Mouse (Mus musculus): ENCODE results near the gene Ddx20.

Ddx20 gene

DNA sequence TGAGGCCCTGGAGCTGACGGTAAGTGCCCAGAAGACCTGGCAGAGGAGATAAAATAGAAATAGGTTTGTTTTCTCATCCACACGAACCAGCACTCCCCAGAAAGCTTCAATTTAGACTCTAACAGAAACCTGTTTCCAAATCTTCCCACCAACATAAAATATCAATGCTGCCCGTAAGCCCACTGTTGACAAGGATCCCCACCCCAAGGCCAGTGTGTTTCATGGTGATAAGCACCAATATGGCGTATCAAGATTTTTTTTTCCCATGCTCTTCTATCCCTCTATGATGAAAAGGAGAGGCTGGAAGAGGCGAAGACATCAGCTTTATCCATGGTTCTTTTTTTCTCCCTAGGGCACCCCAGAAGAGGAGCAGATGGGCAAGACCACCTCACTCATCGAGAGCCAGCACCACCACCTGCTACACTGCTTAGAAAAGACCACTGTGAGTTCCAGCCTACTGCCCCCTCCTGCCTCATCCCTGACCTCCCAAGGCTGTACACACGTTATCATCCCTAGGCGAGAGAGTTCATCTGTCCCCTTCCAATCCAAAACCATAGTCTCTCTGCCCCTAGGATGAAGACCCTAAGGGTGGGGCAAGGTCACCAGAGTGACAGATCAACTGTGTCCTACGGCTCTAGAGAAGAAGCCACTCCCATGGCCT is 22.1 kb downstream of the Ddx20 start:
- no peak for DNase-seq

DNA sequence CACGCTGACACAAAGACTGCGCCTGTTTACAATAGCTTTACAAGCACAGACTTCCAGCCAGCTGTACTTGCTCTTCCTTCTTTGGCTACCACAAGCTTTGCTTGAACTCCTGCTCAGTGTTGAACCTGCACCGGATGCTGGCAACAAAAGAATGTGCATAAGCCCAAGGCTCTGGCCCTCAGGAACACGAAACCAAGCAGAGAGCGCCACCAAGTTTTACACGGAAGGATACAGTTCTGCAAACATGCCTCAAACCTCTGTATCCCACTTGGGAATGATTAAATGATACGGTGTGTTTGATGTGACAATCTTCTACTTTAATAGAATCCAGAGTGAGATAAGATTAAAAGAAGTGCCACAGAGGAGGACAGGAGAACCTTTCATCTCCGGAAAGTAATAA is 24.3 kb downstream of the Ddx20 start:
- peak; percentile 48 for DNase-seq

DNA sequence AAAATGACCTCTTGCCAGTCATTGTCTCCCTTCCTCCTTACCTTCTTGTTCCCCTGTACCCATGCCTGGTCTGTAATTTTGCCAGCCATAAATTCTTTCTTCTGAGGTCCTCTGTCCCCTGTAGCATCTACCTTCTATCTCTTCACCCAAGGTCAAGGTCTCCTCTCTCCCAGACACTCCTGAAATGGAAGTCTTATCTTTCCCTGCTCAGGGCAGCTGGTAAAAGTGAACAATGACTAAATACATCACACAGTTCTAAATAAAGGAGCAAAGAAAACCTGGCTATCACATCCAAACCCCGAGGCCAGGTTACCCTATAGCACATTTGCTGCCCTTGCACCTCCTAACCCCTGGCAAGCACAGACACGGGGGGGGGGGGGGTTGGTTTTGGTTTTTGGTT is 26.8 kb downstream of the Ddx20 start:
- DNase-seq = no peak

DNA sequence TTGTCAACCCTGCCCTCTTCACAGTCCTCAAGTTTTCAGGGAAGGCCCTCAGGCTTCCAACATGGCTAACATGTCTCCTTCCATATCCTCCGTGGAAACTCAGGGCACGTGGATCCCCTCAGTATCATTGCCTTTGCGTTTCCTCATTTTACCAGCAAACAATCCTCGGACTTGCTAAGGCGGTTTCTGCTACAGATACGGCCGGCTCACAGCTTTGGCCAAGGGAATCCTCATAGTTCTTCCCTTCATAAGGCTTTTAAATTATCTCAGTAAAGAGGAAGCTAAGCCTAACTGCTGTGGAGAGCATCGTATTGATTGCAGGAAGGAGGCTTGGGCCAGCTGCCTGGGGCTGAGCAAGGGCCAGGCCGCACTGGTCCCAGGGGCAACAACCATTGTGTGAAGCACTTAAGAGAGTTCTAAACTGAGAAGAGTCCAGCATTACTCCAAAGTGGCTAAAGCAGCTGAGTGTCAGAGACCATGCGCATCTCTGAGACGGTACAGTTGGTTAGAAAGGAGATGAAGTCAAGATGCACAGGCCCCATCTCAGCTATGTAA is 32.3 kb downstream of the Ddx20 start:
- DNase-seq = no peak

DNA sequence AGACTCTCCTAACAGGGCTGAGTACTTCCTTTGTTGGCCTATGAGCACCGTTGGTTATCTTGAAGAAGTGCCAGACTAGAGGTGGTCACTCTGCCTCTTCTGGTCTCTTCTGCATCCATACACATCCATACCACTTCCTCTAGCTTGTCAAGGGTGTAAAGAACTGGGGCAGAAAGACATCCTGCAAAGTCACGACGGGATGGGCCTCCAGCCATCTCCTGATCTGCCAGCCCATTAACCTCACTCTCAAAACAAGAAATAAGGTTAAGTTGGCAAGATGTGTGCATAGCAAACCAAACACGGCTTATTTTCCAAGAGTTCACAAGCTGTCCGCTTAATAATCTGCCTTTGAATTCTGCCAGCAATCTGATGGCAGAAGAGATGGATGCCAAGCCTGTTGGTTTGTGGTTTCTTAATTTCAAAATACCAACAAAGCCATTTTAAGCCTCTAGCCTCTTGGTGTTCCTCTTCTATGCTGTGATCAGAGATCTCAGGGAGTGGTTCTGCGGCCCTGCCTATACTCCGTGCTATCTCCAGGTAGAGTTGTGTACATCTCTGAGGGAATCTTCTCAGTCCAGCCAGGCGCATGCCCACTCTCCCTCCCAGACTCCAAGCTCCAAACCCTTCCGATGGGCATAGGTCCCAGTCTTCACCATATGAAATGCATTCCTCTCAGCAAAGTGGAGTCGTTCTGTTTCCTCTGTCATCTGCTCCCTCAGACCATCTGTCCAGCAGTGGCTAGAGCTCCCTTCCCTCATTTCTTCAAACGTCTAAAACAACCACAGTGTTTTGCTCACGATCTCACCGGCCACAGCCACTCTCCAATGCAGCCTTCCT is 33.6 kb downstream of the Ddx20 start:
- no peak for DNase-seq

GRCm38 (mm10) chr3:105648889-105649567 is 38.3 kb downstream of the Ddx20 start:
- DNase-seq = no peak

- DNase-seq = no peak
Observed at GRCm38 (mm10) chr3:105643566-105643965, 43.8 kb downstream of the Ddx20 start.

- peak; percentile 64 for DNase-seq
Observed at GRCm38 (mm10) chr3:105642186-105642585, 45.2 kb downstream of the Ddx20 start.

DNA sequence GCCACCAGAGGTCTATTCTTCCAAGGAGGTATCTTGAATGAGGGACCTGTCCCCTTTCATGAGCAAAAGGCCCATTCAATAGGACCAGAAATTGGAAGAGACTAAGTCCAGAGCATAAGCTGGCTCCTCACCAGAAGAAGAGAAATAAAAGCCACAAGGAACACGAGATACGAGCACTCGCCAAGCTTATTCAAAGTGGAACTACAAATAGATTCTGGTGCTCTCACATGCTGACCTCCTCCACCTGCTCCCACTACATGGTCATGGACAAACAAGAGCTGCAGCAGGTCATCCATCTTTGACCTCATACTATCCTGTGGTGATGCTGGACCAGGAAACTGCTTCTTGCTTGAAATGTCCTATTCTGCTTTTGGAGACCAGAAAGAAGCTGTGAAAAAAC is 54.4 kb downstream of the Ddx20 start:
- DNase-seq = no peak

DNA sequence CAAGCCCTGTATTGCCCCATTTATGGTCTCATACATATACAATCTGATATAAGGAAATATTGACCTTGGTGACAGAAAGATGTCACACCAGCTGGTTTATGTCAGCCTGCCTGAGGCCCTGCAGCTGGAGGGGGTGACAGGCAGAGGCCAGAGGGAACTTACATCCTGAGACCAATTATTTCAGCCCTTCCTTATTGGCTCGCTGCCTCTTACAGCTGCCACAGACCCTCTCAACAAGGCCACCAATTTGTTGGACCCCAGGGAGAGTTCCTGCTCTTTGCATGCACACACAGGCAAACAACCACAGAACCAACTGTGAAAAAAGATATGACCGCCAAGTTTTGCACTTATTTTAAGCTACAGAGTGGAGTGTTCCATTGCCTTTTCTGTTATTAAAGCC is 55.1 kb downstream of the Ddx20 start:
- peak; percentile 70 for DNase-seq
